Mouse (Mus musculus): Measurements from ENCODE around the gene Cabp1.

Gene Cabp1

DNA sequence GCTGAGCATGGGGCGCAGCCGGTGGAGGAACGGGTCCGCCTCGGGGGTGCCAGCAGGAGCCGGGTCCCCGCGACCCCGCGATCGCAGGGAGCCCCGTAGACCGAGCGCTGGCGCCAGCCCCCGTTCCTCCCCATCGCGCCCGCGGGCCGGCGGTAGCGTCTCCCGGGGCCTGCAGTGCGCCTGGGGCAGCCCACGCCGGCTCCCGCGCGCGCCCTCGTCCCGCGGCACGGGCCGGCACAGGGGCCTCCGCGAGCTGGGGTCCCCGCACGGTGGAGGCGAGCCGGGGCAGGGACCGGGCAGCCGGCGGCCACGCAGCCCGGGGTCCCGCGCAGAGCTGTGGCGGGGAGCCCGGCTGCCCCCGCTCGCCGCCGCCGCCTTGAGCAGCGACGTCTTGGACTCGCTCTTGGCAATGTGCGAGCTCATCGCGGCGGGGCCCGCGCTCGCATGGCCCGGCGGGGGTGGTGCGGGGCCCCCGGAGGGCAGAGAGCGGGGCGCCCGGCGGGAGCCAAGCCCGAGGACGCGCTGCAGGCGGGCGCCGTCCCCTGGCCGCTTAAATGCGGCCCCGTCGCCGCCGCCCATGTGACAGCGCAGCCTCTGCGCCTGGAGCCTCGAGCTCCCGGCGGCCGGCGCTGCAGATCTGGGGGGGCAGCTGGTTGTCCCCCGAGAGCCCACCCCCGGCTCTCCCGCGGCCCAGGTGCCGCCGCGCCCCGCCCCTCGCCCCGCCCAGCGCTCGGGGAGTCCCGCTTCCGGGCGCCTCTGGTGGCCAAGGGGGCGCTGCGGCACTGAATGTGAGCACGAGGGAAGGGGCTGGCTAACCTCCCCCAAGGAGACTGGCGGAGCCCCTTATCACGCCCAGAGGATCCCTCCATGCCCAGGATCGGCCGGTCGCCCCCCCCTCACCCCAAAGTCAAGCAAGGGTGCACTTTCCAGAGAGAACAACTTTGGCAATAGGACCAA, at the start of gene Cabp1:
Gene Cabp1, minus strand, starts transcription at position 713 of the 957 bp plus-strand sequence.
- DNase-seq (ENCODE audit: low spot score), result no peak

DNA sequence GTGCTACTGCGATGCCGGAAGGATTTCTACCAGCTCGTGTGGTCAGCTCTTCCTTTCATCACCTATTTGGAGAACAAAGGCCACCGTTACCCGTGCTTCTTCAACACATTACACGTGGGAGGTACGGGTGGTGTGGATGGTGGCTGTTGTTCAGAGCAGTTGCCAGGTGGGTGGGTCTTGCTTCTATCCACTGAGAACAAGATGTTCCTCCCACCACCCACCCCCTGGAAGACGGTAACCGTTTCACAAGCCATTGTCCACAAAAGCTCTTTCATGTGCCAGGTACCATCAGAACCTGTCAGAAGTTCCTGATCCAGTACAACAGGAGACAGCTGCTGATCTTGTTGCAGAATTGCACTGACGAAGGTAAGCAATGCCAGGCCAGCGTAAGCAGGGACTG, 46.0 kb upstream of the Cabp1 start:
- no peak for DNase-seq (ENCODE audit: low spot score)

DNA sequence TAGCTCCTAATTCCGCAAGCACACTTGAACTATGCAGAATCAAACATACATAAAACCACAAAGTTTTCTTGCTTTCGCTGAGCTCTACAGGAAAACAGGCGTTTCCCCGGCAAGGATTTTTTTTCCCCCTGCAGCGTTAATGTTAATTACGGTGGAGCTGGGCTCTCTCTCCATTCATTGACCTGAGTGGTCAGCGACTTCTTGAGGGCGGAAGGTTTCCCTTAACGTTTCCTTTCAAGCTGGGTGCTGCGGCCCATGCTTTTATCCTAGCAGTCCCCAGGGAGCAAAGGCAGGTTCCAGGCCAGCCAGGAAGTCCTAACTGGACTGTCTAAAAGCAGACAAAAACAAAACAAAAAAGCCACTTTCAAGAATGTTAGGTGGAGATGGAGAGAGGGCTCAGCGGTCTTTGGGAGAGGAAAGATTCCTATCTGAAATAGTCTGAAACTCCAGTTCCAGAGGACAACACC, 44.6 kb upstream of the Cabp1 start:
- DNase-seq (ENCODE audit: low spot score), result no peak

DNA sequence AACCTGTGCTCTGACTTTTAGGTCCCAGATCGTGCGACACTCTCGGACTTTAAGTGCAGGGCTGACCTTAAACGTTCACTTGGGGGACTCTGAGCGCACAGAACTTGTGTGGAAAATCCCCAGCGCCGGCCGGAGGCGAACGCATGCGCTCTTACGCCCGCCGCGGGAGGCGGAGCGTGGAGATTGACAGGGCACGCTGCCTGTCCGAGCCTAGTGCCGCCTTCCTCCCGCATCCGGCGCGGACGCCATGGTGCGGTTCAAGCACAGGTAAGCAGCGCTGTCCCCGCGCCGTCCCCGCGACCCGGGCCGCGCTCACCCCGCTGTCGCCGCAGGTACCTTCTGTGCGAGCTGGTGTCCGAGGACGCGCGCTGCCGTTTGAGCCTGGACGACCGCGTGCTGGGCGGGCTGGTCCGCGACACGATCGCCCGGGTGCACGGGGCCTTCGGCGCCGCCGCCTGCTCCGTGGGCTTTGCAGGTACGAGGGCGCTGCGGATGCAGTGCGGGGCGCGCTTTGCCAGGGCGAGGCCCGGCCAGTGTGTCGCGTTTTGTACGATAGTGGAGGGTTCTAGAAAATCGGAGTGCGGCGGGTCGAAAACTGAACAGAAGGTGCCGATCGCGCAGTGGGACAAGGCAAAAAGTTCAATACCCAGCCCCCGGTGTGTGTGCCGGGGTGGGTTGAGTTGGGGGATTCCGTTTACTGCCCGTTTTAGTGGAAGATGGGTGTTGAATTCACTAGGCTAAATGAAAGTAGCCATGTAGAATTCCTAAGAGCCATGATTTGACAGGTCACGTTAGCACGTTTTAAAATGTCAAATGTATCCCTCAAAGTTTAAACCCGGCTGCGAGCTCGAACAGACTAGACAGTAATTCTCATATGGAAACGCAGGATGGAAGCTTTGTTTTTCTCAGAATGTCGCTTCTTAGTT, 43.9 kb upstream of the Cabp1 start:
- DNase-seq (ENCODE audit: low spot score), result peak; percentile 87

DNA sequence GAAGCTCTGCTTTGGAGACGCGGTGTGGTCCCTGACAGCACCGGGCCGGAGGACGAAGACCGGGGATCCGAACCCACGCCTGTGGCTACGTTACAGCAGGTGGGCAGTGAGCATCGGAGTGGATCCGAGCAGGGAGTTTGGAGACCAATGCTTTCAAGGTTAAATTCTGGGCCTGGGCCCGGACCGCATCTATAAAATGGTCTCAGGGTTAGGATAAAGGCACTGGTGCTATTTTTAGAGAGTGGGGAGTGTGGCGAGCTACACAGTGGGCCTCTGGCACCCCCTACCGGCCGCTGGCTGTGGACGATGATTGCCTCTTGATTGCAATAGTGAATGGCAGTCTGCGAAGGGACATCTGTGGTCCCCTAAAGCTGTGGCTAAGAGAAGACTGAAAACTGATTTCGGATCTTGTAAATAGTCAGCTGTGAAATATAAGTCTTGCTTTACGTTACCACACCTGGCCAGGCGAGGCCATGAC, 41.6 kb upstream of the Cabp1 start, which contains the start of gene Pop5:
Gene Pop5, plus strand, starts transcription at position 51 of the 478 bp plus-strand sequence.
- peak; percentile 48 for DNase-seq (ENCODE audit: low spot score)

DNA sequence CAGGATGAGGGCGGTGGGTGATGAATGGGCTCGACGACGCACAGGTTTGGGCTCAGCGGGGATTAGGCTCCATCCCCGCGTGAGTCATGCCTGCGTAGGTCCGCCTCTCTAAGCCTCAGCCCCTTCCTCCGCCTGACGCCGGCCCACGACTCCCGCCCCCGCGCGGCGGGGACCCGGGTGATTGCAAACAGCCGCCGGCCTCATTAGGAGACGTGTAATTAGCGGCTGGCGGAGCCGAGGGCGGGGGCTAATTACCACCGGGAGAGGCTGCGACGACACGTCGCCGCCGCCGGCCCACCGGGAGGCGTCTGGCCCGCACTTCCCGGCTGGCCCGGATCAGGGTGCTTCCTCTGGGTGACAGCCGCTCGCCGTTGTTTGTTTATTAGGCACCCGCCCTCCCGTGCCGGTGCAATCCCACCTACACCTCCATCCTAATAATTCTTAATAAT, 41.2 kb upstream of the Cabp1 start:
- peak; percentile 48 for DNase-seq (ENCODE audit: low spot score)

DNA sequence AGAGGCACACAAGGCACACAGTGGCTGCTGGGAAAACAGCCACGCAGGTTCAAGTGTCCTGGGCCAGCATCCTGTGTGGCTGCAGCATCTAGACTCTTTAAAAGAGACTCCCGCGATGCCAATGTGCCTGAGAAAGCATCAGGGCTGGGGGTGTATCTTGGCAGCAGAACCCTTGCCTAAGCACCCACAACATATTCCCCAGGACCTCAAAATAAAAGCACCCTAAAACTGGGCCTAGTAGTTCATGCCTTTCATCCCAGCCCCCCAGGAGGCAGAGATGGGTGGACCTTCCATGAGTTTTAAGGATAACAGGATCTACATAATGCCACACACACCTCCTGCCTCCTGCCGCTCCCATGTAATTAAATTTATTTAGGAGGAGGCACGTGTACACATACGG, 40.3 kb upstream of the Cabp1 start:
- DNase-seq (ENCODE audit: low spot score), result no peak

DNA sequence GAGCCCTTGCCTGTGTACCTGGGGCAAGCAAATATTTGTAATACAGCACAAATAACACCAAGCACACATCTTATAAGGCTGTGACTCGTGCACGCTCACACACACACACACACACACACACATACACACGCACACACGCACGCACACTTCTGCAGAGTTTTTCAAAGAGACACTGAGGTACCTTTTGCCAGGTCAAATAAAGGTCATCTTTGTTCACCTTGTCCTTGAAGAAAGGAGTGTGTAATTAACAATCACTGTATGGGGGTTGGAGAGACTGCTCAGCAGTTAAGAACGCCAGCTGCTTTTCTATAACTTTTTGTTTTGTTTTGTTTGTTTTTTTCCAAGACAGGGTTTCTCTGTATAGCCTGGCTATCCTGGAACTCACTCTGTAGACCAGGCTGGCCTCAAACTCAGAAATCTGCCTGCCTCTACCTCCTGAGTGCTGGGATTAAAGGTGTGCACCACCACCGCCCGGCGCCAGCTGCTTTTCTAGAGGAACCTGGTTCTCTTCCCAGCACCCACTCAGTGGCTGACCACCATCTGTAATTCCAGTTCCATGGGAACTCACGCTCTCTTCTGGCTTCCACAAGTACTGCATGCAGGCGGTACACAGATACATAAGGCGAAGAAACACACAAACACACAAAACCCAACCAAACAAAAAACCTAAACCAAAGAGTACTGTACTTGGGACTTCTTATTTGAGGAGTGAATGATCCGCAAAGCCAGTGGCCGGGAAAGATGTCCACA, 39.0 kb upstream of the Cabp1 start:
- DNase-seq (ENCODE audit: low spot score), result no peak

DNA sequence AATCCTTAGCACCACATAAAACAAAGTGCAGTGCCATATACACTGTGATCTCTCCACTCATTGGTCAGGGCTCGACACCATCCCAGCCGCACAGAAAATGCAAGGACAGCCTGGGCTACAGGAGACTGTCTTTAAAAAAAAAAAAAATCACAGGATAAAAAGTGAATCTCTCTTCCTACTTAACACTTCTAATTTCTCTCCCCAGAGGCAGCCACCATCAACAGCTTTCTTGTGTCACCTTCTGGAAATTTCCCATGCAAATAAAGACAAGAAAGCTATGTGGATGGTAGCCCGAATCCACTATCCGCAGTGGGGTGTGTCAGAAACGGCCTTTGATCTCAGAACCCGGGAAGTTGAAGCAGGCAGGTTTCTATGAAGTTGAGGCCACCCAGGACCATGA, 38.3 kb upstream of the Cabp1 start:
- DNase-seq (ENCODE audit: low spot score), result no peak

GRCm38 (mm10) chr5:115231552-115232120, 37.5 kb upstream of the Cabp1 start:
- DNase-seq (ENCODE audit: low spot score), result no peak

GRCm38 (mm10) chr5:115230830-115231551, 36.8 kb upstream of the Cabp1 start:
- DNase-seq (ENCODE audit: low spot score), result no peak

DNA sequence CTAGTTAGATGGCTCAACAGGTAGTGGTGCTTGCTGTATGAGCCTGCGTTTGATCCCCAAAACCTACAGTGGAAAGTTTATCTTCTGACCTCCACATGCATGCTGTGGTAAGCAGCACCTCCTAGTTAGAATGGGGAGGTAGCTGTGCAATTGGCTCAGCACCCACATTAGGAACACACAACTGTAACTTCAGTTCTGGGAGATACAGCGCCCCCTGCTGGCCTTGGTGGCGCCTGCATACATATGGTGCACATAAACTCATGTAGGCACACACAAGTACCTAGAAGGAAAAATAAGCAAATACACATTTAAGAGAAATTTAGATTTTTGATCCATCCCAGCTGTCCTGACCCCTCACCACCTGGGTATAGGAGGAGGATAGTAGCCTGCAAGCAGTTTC, 28.3 kb upstream of the Cabp1 start:
- DNase-seq (ENCODE audit: low spot score), result no peak

DNA sequence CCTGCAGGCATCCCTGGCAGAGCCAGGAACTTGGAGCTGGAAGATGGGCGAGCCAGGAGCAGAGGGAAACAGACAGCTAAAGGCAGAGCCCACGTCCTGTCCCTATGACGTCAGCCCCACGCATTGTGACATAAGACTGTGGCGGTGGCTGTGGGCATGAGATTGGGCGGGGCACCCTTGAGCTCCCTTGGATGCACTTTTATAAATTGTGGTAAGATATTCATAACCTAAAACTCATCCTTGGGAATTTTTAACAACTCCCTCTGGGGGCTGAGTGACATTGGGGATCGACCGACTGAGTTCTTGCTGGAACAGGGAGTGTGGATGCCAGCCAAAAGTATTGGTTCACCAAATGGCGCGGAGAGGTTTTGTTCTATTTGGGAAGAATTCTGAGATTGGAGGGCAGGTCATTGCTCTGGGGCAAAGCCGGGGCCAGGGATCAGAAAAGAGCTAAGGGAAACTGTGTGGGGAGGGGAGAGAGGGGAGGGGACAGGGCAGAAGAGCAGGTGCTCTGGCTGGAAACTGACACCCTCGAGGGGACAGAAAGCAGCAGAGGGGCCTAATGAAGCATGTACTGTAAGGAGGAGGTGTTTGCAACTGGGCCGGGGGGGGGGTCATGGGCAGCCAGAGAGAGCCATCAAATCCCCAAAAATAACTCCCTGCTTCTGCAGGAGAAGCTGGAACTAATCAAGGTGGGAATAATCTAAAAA, 26.9 kb upstream of the Cabp1 start:
- no peak for DNase-seq (ENCODE audit: low spot score)

GRCm38 (mm10) chr5:115217998-115218397, 23.8 kb upstream of the Cabp1 start:
- no peak for DNase-seq (ENCODE audit: low spot score)

GRCm38 (mm10) chr5:115215273-115216185, 21.3 kb upstream of the Cabp1 start:
- DNase-seq (ENCODE audit: low spot score), result no peak

GRCm38 (mm10) chr5:115214864-115215263, 20.7 kb upstream of the Cabp1 start:
- no peak for DNase-seq (ENCODE audit: low spot score)

- DNase-seq (ENCODE audit: low spot score), result no peak
Observed at GRCm38 (mm10) chr5:115212861-115213260, 18.7 kb upstream of the Cabp1 start.

GRCm38 (mm10) chr5:115212451-115212850, 18.3 kb upstream of the Cabp1 start:
- DNase-seq (ENCODE audit: low spot score), result no peak

DNA sequence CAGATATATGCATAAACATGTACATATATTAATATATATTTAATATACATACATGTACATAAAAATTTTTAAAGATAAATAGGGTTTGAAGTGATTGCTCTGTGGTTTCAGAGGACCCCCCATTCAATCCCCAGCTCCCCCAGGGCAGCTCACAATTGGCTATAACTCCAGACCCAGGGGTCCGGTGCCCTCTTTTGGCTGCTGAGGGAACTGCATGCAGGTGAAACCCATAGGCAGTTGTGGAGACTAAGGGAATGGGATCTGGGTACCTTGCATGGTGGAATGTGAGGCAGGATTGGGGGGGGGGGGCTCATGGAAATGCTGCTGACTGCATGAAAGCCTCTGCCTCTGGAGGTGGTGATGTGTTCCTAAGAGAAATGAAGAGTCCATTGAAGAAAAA, 16.2 kb upstream of the Cabp1 start:
- DNase-seq (ENCODE audit: low spot score), result no peak

All from ovary, adult 18-20 months (tissue).